Mouse (Mus musculus) hindbrain, postnatal 0 days (tissue): Measurements from ENCODE around the gene Erbb2. TPM values are rescaled to one million over a fixed set of nuclear protein-coding genes. Genes with fewer than 3 reads are reported as not detected.

Experiments used
- ATAC-seq: fragments of 200-750 bp; cut with Nextera tagmentation; 2 replicates; pipeline ENCODE4 v1.8.0; 2017; ENCODE audit warnings: mild to moderate bottlenecking, moderate TSS enrichment, moderate library complexity
- DNase-seq: peaks from one replicate; pipeline ENCODE4 v3.0.0-alpha.2; 2015; ENCODE audit warnings: low spot score
- H3K27ac ChIP-seq: fragments of 300-500 bp; sonication (generic); 2 replicates; pipeline ENCODE4 v1.5.1; 2014; ENCODE audit warnings: mild to moderate bottlenecking
- H3K27me3 ChIP-seq: fragments of 300-500 bp; sonication (generic); 2 replicates; pipeline ENCODE4 v1.6.1; 2014; ENCODE audit warnings: low read length, mixed read lengths; ENCODE audit not compliant: insufficient read depth
- H3K36me3 ChIP-seq: fragments of 300-500 bp; sonication (generic); 2 replicates; pipeline ENCODE4 v1.6.1; 2014; ENCODE audit warnings: low read length, mixed read lengths; ENCODE audit not compliant: insufficient read depth
- H3K4me1 ChIP-seq: fragments of 300-500 bp; sonication (generic); 2 replicates; pipeline ENCODE4 v1.6.1; 2014; ENCODE audit warnings: antibody characterized with exemption, low read length, mixed read lengths; ENCODE audit not compliant: insufficient read depth
- H3K4me2 ChIP-seq: fragments of 300-500 bp; sonication (generic); 2 replicates; pipeline ENCODE4 v1.6.1; 2014; ENCODE audit warnings: low read depth, mild to moderate bottlenecking, low read length, moderate library complexity, mixed read lengths
- H3K4me3 ChIP-seq: fragments of 300-500 bp; sonication (generic); 2 replicates; pipeline ENCODE4 v1.5.1; 2014; ENCODE audit warnings: low read length
- H3K9ac ChIP-seq: fragments of 300-500 bp; sonication (generic); replicated peaks from 2 replicates; pipeline ENCODE4 v1.6.1; 2014; ENCODE audit warnings: mild to moderate bottlenecking, low read length, moderate library complexity, mixed read lengths
- H3K9me3 ChIP-seq: fragments of 300-500 bp; sonication (generic); 2 replicates; pipeline ENCODE4 v1.6.1; 2016; ENCODE audit warnings: low read length, mixed read lengths
- CTCF ChIP-seq: IDR thresholded peaks from 2 replicates; pipeline ENCODE4 v1.5.1; 2016; ENCODE audit warnings: antibody characterized with exemption, control low read depth, low read depth
- WGBS: fragments of 180-500 bp; shearing (Covaris S2); extraction: QIAGEN DNeasy Blood & Tissue Kit; methylation state at CpG from one replicate; pipeline ENCODE4 v1.1.7; 2014; 5-methylcytosine and 5-hydroxymethylcytosine counted together
- polyA plus RNA-seq: library from polyadenylated mRNA; unstranded; fragments of >200 nt; fragmentation: Nextera tagmentation; extraction: Ambion mirVana; gene quantifications from 2 replicates; pipeline ENCODE4 v1.2.1, GENCODE M21; 2015
- total RNA-seq: library from RNA; depleted of rRNA; stranded (reverse); fragments of >200 nt; gene quantifications from 2 replicates; pipeline ENCODE4 v1.2.3, GENCODE M21; 2014

The Erbb2 gene
- total and polyA plus RNA-seq, 2 experiments from 2014 or later = 5.1 to 11.7 TPM

DNA sequence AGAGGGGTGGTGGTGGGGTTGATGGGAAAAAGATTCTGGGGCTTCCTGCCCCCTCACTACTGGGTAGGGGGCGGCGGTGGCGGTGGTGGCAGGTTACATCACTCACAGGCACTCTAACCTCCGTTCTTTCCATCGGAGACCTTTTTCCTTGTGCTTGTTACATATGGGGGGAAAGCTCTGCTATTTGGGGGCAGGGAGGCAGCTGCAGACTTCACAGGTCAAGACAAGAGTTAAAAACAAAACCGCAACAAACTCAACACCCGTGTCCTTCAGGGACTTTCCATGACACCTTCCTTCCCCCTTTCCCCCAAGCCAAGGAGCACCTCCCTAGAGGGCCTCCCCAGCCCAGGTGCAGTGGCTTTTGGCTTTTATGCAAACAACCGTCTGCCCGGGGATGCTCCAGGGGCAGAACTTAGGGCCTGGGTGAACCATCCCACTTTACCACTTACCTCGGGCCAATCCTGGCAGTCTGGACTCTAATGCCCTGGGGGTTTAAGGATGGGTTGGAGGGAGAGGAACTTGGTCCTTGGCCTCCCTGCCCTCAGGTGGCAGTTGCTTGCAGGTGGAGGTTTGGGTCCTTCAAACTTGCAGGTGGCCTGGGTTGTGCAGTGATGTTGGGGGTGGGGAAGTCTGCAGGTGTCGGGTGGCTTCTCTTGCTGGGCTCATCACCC is 46.9 kb downstream of the Erbb2 start:
- Histone ChIP-seq H3K4me1 (peaks cover 4% of the 10 kb centered on the region; the same call in 1 of the 2 replicates), H3K9ac (no peak overlapping the region), H3K4me2 (no peak overlapping the region), H3K27ac (no peak overlapping the region), H3K36me3 (no peaks in the 10 kb centered on the region), H3K27me3 (no peaks in the 10 kb centered on the region; the same call in 1 of the 2 replicates), H3K9me3 (no peaks in the 10 kb centered on the region), H3K4me3 (no peak overlapping the region)
- ATAC-seq (no peak), DNase-seq (no peak)
- 30% methylated on average over 11 of the region's 11 CpGs for WGBS
- TF ChIP-seq CTCF = no peak

DNA sequence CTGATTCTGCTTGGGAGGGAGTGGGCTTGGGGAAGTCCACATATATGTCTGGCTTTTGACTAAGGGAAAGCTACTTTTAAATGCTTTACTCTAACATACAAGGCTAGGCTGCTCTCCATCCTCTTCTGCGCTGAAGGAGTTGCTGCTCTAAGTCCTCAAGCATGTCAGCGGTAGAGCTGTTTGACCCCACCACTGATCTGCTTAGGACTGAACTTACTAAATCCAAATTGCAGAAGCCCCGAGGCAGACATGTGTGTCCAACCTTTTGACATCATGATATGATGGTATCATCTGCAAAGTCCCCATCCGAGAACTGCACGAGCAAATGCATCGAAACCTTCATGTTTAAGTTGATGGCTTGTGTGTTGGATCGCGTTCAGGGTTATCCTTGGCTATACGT is 47.6 kb downstream of the Erbb2 start:
- ATAC-seq = no peak
- no peak for TF ChIP-seq CTCF

DNA sequence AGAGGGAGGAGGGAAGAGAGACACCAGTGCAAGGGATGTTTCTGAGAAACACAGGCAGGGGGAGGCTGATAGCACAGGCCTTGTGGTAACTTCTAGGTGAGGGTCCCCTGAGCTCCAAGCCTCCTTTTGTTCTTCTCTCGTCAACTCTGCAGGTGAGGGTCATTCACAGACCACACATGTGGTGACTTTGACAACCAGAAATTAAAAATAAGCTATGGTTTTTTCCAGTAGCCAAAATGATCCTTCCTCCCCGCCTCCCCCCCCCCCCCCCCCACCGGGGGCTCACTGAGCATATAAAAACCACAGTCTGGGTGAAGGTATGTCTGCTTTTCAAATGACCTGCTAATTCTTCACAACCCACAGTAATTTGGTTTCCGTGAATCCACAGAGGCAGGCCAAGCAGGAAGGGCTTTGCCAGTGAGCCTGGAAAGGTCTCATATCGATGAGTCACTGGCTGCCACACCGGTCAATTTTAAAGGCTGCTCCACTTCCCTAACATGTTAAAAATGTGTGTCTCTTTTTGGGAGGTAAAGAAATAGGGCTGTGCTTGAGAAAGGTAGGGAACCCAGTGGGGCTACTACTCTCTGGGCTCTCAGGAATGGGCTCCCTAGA is 48.9 kb downstream of the Erbb2 start:
- H3K27ac ChIP-seq = no peak overlapping the region
- WGBS = 58% methylated on average over 6 of the region's 6 CpGs
- H3K36me3 ChIP-seq = no peaks in the 10 kb centered on the region
- peaks cover 4% of the 10 kb centered on the region; the same call in 1 of the 2 replicates for H3K4me1 ChIP-seq
- no peak for ATAC-seq
- no peak overlapping the region for H3K4me3 ChIP-seq
- H3K27me3 ChIP-seq = no peaks in the 10 kb centered on the region; the same call in 1 of the 2 replicates
- no peak for TF ChIP-seq CTCF
- DNase-seq = no peak
- no peak overlapping the region for H3K9ac ChIP-seq
- H3K4me2 ChIP-seq = no peak overlapping the region
- no peaks in the 10 kb centered on the region for H3K9me3 ChIP-seq

More for the DNA sequence above, 47.6 kb downstream of the Erbb2 start:
- Histone ChIP-seq H3K9me3 (no peaks in the 10 kb centered on the region), H3K9ac (no peak overlapping the region), H3K27me3 (no peaks in the 10 kb centered on the region; the same call in 1 of the 2 replicates), H3K4me2 (no peak overlapping the region), H3K4me3 (no peak overlapping the region), H3K27ac (no peak overlapping the region), H3K36me3 (no peaks in the 10 kb centered on the region), H3K4me1 (peaks cover 4% of the 10 kb centered on the region; the same call in 1 of the 2 replicates)
- DNase-seq = no peak
- WGBS = 82% methylated on average over 9 of the region's 9 CpGs

DNA sequence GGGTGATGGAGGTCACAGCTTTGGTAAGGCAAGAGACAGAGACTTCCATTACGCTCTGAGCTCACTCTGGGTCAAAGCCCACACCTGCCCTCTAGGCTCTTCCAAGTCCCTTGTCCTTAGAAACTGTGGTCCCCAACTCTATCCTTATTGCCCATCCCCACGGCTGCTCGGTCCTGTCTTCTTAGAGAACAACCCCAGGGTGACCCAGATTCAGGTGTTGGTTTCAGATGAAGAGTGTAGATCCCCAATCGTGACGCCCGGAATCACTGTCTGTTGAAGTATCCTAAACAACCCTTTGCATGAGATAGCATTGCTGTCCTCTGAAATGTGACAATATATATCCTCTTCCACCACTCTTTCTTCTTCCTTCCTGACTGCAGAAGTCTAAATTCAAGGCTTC is 50.0 kb downstream of the Erbb2 start:
- Histone ChIP-seq H3K4me1 (peaks cover 1% of the 10 kb centered on the region; the same call in 1 of the 2 replicates), H3K4me3 (no peak overlapping the region), H3K9ac (no peak overlapping the region), H3K4me2 (no peak overlapping the region), H3K9me3 (no peaks in the 10 kb centered on the region), H3K27me3 (no peaks in the 10 kb centered on the region; the same call in 1 of the 2 replicates), H3K27ac (no peak overlapping the region), H3K36me3 (no peaks in the 10 kb centered on the region)
- WGBS = 93% methylated on average over 6 of the region's 6 CpGs
- DNase-seq (no peak), ATAC-seq (no peak)
- TF ChIP-seq CTCF = no peak

DNA sequence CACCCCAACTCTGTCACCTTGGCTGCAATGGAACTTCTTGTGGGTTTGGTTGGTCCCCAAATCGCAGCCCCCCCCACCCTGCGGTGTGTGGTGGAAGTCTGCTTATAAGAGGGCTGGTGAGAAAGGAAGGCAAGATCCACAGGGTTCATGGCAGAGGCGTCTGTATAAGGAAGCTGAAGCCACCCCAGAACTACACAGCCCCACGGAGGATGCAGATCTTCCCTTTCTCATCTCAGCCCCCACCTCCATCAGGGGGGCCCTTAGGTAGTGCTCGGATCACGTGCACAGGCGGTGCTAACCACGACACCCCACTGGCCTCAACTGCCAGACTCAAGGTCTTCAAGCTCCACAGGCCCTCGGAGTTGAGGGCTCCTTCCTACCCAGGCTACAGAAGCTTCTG is 51.6 kb downstream of the Erbb2 start:
- H3K4me2 ChIP-seq = no peak overlapping the region
- H3K36me3 ChIP-seq = no peaks in the 10 kb centered on the region
- H3K27ac ChIP-seq = no peak overlapping the region
- no peak overlapping the region for H3K9ac ChIP-seq
- DNase-seq (no peak), ATAC-seq (no peak)
- no peaks in the 10 kb centered on the region for H3K9me3 ChIP-seq
- WGBS = 86% methylated on average over 9 of the region's 9 CpGs
- H3K4me3 ChIP-seq = no peak overlapping the region
- no peaks in the 10 kb centered on the region for H3K4me1 ChIP-seq
- no peak for TF ChIP-seq CTCF
- no peaks in the 10 kb centered on the region; the same call in 1 of the 2 replicates for H3K27me3 ChIP-seq

DNA sequence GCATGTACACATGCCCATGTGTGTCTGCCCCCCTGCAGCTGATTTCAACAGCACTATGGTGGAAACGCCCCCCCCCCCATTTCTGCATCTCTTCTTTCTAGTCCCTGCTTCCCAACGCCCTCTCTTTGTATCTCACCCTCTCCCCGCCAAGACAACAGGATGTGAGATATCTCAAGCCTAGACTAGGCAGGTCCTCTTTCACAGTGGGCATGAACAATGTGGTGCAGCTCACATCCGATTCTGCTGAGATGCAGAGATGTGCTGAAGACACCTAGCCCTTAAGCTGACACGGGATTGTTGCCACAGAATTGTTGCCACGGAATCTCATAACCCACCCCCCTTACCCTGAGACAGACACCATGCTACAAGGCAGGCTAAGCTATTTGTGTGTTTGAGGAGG is 52.2 kb downstream of the Erbb2 start:
- H3K27ac ChIP-seq = no peak overlapping the region
- WGBS = 76% methylated on average over 6 of the region's 6 CpGs
- H3K9ac ChIP-seq = no peak overlapping the region
- no peaks in the 10 kb centered on the region for H3K9me3 ChIP-seq
- no peaks in the 10 kb centered on the region for H3K36me3 ChIP-seq
- DNase-seq = no peak
- H3K27me3 ChIP-seq = no peaks in the 10 kb centered on the region; the same call in 1 of the 2 replicates
- no peak for ATAC-seq
- no peaks in the 10 kb centered on the region for H3K4me1 ChIP-seq
- H3K4me3 ChIP-seq = no peak overlapping the region
- no peak for TF ChIP-seq CTCF
- no peak overlapping the region for H3K4me2 ChIP-seq
